Mouse (Mus musculus) midbrain, embryonic 12.5 days (tissue): ENCODE measurements at regions not wholly inside any gene's neighbourhood (a gene's known extent, or its start where the extent isn't known, plus 50 kb on each side); places are given as distances from the start of the nearest gene placed in this dataset.

ENCODE experiments used
- ATAC-seq: fragments of 200-750 bp; cut with Nextera tagmentation; 2 replicates; pipeline ENCODE4 v1.8.0; 2017; ENCODE audit warnings: low read depth, moderate TSS enrichment, moderate library complexity; ENCODE audit not compliant: low FRiP score
- H3K27ac ChIP-seq: fragments of 300-500 bp; sonication (generic); replicated peaks from 2 replicates; pipeline ENCODE4 v1.5.1; 2016; ENCODE audit warnings: mild to moderate bottlenecking
- H3K27me3 ChIP-seq: fragments of 300-500 bp; sonication (generic); 2 replicates; pipeline ENCODE4 v1.6.1; 2016; ENCODE audit warnings: mild to moderate bottlenecking
- H3K36me3 ChIP-seq: fragments of 300-500 bp; sonication (generic); 2 replicates; pipeline ENCODE4 v1.6.1; 2016
- H3K4me1 ChIP-seq: fragments of 300-500 bp; sonication (generic); 2 replicates; pipeline ENCODE4 v1.6.1; 2016
- H3K4me2 ChIP-seq: fragments of 300-500 bp; sonication (generic); replicated peaks from 2 replicates; pipeline ENCODE4 v1.6.1; 2016; ENCODE audit warnings: mild to moderate bottlenecking, moderate library complexity
- H3K4me3 ChIP-seq: fragments of 300-500 bp; sonication (generic); 2 replicates; pipeline ENCODE4 v1.5.1; 2016; ENCODE audit warnings: mild to moderate bottlenecking
- H3K9ac ChIP-seq: fragments of 300-500 bp; sonication (generic); replicated peaks from 2 replicates; pipeline ENCODE4 v1.6.1; 2016; ENCODE audit warnings: mild to moderate bottlenecking, moderate library complexity
- H3K9me3 ChIP-seq: fragments of 300-500 bp; sonication (generic); 2 replicates; pipeline ENCODE4 v1.6.1; 2016; ENCODE audit warnings: mild to moderate bottlenecking
- WGBS: fragments of 180-500 bp; shearing (Covaris S2); methylation state at CpG from one replicate; pipeline ENCODE4 v1.1.7; 2016; 5-methylcytosine and 5-hydroxymethylcytosine counted together

DNA sequence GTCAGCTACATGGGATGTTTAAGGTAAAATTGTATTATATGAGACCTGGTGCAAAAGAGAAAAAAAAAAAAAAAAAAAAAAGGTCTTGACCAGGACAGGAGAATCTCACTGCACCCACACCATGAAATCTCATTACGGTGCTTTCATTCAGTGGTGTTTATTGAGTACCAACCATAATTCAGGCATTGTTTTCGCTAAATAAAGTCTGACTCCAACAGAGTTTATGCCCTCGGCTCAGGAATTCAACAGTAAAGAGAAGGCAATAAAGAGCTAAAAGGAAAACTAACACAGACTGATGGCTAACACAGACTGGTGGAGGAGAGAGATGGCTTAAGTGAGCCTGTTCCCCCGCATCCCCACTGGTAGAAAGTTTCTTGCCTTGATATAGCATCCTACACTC is 112.0 kb downstream of the Adamts15 start:
- 65% methylated on average over 4 of the region's 4 CpGs for WGBS
- Histone ChIP-seq H3K9ac (no peak overlapping the region), H3K4me2 (no peak overlapping the region), H3K36me3 (no peaks in the 10 kb centered on the region), H3K27me3 (no peaks in the 10 kb centered on the region), H3K9me3 (no peaks in the 10 kb centered on the region), H3K4me3 (no peak overlapping the region), H3K27ac (no peak overlapping the region), H3K4me1 (no peaks in the 10 kb centered on the region)
- no peak for ATAC-seq

DNA sequence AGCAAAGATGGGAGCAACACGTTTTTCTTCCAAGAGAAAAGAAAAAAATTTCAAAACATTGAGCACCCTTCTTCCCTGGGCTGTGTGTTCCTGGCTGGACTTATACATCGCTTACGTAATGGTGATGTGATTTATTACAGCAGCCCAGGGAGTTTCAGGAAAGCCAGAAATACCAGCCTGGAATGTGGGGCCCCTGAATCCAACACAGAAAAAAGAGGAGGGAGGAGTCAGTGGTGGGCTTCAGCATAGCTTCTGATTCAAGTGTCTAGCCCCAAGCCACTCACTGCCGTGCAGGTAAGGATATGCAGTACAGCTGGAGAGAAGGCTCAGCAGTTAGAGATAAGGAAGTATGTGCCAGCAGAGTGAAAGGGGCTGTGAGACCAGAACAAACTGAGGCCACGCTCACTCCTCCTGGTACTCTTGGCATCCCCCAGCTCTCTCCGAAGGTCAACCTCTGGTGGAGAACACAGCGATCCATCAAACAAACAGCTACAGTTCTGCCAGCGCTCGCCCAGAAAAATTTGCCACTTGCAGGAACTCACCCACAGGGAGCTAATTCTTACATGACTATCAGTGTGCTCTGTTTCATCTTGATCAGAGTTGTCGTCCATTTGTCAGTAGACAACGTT is 113.3 kb downstream of the Adamts15 start:
- 82% methylated on average over 11 of the region's 11 CpGs for WGBS
- H3K9me3 ChIP-seq, result no peaks in the 10 kb centered on the region
- no peaks in the 10 kb centered on the region for H3K36me3 ChIP-seq
- H3K4me2 ChIP-seq, result no peak overlapping the region
- H3K4me3 ChIP-seq, result no peak overlapping the region
- H3K27ac ChIP-seq, result no peak overlapping the region
- no peak overlapping the region for H3K9ac ChIP-seq
- no peaks in the 10 kb centered on the region for H3K4me1 ChIP-seq
- ATAC-seq, result no peak
- no peaks in the 10 kb centered on the region for H3K27me3 ChIP-seq

DNA sequence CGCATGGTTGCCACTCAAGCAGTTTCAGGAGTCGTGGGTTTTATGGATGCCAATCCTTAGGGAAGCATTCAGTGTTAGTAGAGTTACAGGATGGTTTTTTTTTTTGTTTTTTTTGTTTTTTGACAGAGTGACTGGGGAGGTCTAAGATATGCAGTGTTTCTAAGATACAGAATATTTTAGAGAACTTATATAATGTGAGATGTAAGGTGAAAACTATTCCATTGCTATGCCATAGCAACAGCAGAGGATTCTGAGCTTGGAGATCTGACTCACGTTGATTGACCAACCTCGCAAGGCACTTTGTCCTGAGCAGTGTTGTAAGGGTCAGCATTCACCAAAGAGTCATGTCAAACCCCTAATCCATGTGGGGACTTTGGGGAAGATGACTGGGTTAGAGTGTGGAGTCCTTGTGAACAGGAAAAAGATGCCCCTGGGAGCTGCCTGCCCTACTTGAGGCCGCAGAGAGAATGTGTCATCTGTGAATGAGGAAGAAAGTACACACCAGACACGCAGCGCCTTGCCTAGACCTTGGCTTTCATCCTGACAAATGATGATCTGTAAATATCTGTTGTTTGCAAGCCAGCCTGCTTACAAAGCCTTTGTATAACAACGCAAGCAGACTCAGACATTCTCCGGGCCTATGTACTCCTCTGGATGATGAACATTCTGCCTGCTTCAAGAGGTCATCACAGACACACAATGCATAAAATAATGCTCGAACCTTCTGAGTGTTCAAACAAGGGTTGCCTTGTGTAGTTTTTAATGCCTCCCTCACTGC is 118.3 kb downstream of the Adamts15 start:
- no peak overlapping the region for H3K9ac ChIP-seq
- 87% methylated on average over 10 of the region's 10 CpGs for WGBS
- no peak overlapping the region for H3K4me2 ChIP-seq
- H3K27me3 ChIP-seq, result no peaks in the 10 kb centered on the region
- ATAC-seq, result no peak
- H3K4me1 ChIP-seq, result no peaks in the 10 kb centered on the region
- no peak overlapping the region for H3K27ac ChIP-seq
- H3K36me3 ChIP-seq, result no peaks in the 10 kb centered on the region
- H3K4me3 ChIP-seq, result no peak overlapping the region
- H3K9me3 ChIP-seq, result no peaks in the 10 kb centered on the region

DNA sequence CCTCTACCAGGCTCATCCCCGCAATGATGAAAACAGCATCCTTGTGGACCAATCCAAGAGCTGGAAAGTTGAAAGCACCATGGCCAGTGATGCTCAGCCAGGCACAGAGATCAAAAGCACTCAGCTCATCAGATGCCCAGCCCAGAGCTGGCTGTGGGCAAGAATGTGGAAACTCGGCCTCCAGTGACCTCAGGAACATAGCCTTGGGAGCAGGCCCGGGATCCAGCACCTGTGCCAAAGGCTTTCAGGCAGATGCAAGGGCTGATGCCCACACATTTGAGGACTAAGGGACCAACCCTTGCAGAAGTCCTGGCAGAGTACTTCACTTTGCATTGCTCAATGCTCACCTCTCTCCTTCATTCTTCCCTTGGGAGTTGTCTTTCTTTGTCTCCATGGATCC is 119.4 kb downstream of the Adamts15 start:
- H3K9me3 ChIP-seq, result no peaks in the 10 kb centered on the region
- 73% methylated on average over 3 of the region's 3 CpGs for WGBS
- no peak overlapping the region for H3K27ac ChIP-seq
- no peaks in the 10 kb centered on the region for H3K4me1 ChIP-seq
- H3K27me3 ChIP-seq, result no peaks in the 10 kb centered on the region
- H3K4me2 ChIP-seq, result no peak overlapping the region
- H3K4me3 ChIP-seq, result no peak overlapping the region
- no peak overlapping the region for H3K9ac ChIP-seq
- no peaks in the 10 kb centered on the region for H3K36me3 ChIP-seq
- ATAC-seq, result no peak

DNA sequence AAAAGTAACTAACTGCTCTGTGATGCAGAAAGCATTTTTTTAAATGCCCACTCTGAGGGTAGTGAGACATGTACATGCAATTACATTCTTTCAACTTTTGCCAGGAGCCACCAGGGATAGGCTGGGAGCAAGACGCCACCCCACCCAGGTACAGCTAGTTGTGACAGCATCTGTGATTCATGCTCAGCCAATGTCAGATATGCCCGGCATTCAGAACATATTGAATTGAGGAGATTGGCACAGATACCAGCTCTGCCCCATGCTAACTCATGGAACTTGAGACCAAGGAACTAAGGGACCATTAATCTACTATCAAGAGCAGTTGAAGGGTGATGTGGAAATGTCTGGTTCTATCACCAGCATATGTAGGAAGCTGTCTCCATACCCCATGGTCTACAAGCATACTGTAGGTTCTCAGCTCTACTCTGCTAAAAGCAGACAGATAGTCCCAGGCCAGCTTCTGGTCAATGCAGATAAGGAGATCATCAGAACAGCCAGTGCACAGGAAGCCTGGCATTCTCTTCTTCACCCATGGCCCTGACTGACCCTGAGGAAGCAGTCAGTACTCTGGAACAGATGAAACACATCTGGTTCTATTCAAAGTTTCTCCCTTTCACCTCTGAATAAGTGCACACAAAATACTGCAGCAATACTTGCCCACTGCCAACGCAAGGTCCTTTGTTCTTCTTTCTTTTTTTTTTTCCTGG is 127.4 kb downstream of the Adamts15 start:
- no peak for ATAC-seq
- H3K27me3 ChIP-seq, result no peaks in the 10 kb centered on the region
- H3K4me3 ChIP-seq, result no peak overlapping the region
- WGBS, result 89% methylated on average over 3 of the region's 3 CpGs
- no peak overlapping the region for H3K27ac ChIP-seq
- no peaks in the 10 kb centered on the region for H3K9me3 ChIP-seq
- no peaks in the 10 kb centered on the region for H3K36me3 ChIP-seq
- H3K9ac ChIP-seq, result no peak overlapping the region
- H3K4me1 ChIP-seq, result no peaks in the 10 kb centered on the region
- no peak overlapping the region for H3K4me2 ChIP-seq

DNA sequence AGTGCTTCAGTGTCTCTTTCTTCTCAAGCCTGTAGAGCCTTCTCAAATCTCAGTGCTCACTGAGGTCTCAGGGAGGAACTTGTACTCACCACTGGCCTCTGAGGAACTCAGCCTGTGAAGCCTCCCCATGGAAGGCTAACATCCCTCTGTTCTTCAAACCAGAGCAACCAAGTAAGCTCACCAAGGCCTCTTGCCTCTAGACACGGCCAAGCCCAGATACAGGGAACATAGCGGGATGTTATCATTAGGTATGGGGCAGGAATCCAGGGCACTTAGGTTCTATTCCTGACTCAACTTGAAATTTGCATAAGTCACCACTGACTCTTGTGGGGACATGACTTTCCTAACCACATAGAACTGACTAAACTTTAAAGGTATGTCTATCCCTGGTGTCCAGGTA is 141.0 kb downstream of the Adamts15 start:
- Histone ChIP-seq H3K4me3 (no peak overlapping the region), H3K9me3 (no peaks in the 10 kb centered on the region), H3K9ac (no peak overlapping the region), H3K27me3 (no peaks in the 10 kb centered on the region), H3K4me1 (no peaks in the 10 kb centered on the region), H3K27ac (no peak overlapping the region), H3K36me3 (no peaks in the 10 kb centered on the region), H3K4me2 (no peak overlapping the region)
- WGBS, result 89% methylated on average over 2 of the region's 2 CpGs
- no peak for ATAC-seq

DNA sequence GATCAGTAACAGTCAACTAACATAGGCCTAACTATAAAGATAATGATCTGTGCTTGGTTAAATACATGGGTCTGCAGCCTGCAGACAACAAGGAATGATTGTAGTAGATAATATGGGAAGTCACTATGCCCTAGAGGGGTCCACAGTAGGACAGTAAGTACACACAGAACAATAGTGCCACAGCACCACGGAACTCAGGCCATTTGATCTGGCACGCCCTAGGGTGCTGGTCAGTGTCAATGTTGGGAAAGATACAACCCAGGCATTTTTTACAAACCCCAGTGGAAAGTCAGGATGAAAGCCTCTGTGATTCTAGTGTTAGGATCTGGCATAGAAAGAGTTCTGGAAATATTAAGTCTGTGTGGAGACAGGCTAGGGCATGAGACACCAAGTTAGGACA is 144.4 kb downstream of the Adamts15 start:
- no peaks in the 10 kb centered on the region for H3K27me3 ChIP-seq
- ATAC-seq, result no peak
- H3K9ac ChIP-seq, result no peak overlapping the region
- H3K4me3 ChIP-seq, result no peak overlapping the region
- H3K27ac ChIP-seq, result no peak overlapping the region
- no peaks in the 10 kb centered on the region for H3K36me3 ChIP-seq
- WGBS, result 87% methylated on average over 2 of the region's 2 CpGs
- H3K4me2 ChIP-seq, result no peak overlapping the region
- no peaks in the 10 kb centered on the region for H3K4me1 ChIP-seq
- H3K9me3 ChIP-seq, result no peaks in the 10 kb centered on the region

DNA sequence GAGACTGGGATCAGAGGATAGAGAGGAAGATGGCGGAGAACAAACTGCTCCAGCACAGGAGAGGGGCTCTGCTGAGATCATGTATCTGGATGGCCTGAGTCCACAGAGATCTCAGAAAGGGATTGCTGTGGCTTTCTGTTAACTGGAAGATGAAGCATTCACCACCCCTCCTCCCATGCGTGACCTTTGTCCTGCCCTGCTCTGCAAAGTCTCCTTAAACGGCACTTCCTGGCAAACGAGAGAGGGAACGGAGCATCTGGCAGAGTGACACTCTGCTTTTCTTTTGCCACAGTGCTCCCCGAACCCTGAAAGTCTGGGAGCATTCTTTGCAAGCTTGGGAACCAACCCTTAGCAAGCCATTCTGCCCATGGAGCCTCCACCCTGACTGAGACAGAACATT is 147.1 kb downstream of the Adamts15 start:
- Histone ChIP-seq H3K9ac (no peak overlapping the region), H3K27me3 (no peaks in the 10 kb centered on the region), H3K36me3 (no peaks in the 10 kb centered on the region), H3K9me3 (no peaks in the 10 kb centered on the region), H3K27ac (no peak overlapping the region), H3K4me2 (no peak overlapping the region), H3K4me3 (no peak overlapping the region), H3K4me1 (no peaks in the 10 kb centered on the region)
- no peak for ATAC-seq
- WGBS, result 62% methylated on average over 6 of the region's 6 CpGs

DNA sequence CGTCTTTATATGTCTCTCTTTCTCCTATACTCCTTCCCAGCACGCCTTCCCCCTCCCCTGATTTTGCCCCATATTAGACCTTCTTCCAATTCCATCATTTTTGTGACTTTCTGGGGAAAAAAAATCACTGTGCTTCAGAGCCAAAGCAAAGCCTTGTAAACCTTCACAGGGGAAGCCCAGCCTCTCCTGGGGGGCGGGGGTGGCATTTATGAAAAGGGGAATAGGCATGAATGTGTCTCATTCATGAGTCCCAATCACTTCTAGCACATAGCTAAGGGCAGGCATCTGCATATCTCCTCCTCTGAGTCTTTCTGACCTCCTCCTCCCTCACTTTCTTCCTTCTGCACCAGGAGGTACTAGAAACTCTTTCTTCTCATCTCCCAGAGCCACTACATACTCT is 149.8 kb downstream of the Adamts15 start:
- H3K4me1 ChIP-seq, result no peaks in the 10 kb centered on the region
- ATAC-seq, result no peak
- no peak overlapping the region for H3K9ac ChIP-seq
- H3K4me2 ChIP-seq, result no peak overlapping the region
- no peaks in the 10 kb centered on the region for H3K9me3 ChIP-seq
- WGBS, result 76% methylated on average over 3 of the region's 3 CpGs
- H3K36me3 ChIP-seq, result no peaks in the 10 kb centered on the region
- no peak overlapping the region for H3K4me3 ChIP-seq
- H3K27me3 ChIP-seq, result no peaks in the 10 kb centered on the region
- H3K27ac ChIP-seq, result no peak overlapping the region

DNA sequence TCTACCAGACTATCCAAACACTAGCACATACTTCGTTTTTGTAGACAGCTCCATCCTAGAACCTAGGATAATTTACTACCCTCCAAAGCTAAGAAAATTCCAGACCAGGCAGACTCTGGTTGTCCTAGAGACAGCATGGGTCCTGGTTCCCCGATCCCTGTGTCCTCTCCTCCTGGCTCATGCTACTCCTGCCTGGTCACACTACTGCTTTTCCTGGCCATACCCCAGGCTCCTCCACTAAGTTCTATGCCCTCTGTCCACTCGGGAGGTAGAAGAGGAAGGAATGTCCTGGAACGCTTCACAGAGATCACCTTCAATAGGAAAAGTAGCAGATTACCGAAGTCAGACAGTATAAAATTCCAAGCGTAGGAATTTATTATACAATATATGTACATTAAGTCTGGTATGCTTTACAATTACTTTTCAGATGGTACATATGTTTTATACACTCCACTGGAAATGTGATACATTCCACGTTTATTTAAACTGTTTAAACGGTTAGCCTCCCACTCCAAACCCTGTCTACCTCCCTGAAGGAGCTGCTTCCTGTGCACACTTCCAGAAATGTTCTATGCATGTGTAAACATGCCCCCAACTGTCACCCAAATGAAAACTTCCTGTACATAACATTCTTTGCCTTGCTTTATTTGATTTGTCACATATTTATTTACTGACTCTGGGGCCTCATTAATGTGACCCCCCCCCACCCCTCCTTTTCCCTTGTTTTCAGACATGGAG is 151.6 kb downstream of the Adamts15 start:
- ATAC-seq, result no peak
- WGBS, result 79% methylated on average over 8 of the region's 8 CpGs
- no peak overlapping the region for H3K4me3 ChIP-seq
- no peaks in the 10 kb centered on the region for H3K4me1 ChIP-seq
- no peak overlapping the region for H3K27ac ChIP-seq
- H3K4me2 ChIP-seq, result no peak overlapping the region
- no peak overlapping the region for H3K9ac ChIP-seq
- no peaks in the 10 kb centered on the region for H3K36me3 ChIP-seq
- H3K27me3 ChIP-seq, result no peaks in the 10 kb centered on the region
- H3K9me3 ChIP-seq, result no peaks in the 10 kb centered on the region

DNA sequence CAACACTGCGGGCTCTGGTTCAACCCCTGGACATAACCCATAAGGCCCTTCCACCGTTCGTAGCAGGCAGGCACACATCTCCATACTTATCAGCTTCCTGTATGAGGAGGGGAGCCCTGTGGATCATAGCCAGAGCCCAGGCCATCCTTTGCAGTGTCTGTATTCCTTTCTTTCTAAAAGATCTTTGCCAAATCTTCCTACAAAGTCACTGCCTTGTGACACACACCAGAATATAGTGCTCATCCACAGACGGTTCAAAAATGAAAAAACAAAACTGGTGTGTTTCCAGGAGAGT is 152.9 kb downstream of the Adamts15 start:
- Histone ChIP-seq H3K27ac (no peak overlapping the region), H3K9ac (no peak overlapping the region), H3K36me3 (no peaks in the 10 kb centered on the region), H3K4me3 (no peak overlapping the region), H3K27me3 (no peaks in the 10 kb centered on the region), H3K4me2 (no peak overlapping the region), H3K9me3 (no peaks in the 10 kb centered on the region), H3K4me1 (no peaks in the 10 kb centered on the region)
- no peak for ATAC-seq
- 92% methylated on average over 4 of the region's 4 CpGs for WGBS
